Mouse (Mus musculus): ENCODE results near the gene Foxo1. TPM values are rescaled to one million over a fixed set of nuclear protein-coding genes. Genes with fewer than 3 reads are reported as not detected.

Foxo1 gene
- polyA plus RNA-seq, 1 experiment, result 10.7 TPM

GRCm38 (mm10) chr3:52280681-52281080 is 12.5 kb downstream of the Foxo1 start:
- no peak overlapping the region for H3K27ac ChIP-seq (replicated peaks; ENCODE audit: low read depth, low read length)
- no peak overlapping the region for H3K4me3 ChIP-seq (ENCODE audit: insufficient read depth, low read depth, low read length)
- peaks cover 24% of the 10 kb centered on the region for H3K4me1 ChIP-seq (ENCODE audit: control insufficient read depth, insufficient read depth, insufficient read length, low read length)

DNA sequence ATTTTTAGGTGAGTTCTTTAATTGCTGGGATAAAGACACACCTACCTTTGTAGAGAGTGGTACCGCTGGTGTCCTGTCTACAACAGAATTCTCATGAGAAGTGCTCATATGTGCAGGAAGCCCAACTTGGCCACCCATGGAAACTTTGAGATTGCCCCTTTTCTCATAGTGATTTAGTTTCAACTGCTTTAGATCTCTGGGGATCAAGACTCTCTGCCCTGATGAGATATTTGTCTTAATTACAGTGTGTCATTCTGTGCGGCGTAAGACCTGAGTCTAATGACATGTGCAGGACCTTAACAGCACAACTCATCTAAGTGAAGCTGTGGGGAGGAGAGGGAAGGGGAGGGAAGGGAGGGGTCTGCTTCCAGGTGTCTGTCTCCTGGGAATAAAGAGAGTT is 13.7 kb downstream of the Foxo1 start:
- no peak overlapping the region for H3K27ac ChIP-seq (replicated peaks; ENCODE audit: low read depth, low read length)
- no peak overlapping the region for H3K4me3 ChIP-seq (ENCODE audit: insufficient read depth, low read depth, low read length)
- H3K4me1 ChIP-seq (ENCODE audit: control insufficient read depth, insufficient read depth, insufficient read length, low read length), result peaks cover 24% of the 10 kb centered on the region

GRCm38 (mm10) chr3:52282369-52282768 is 14.2 kb downstream of the Foxo1 start:
- Histone ChIP-seq H3K4me3 (ENCODE audit: insufficient read depth, low read depth, low read length) (no peak overlapping the region), H3K27ac (replicated peaks; ENCODE audit: low read depth, low read length) (no peak overlapping the region), H3K4me1 (ENCODE audit: control insufficient read depth, insufficient read depth, insufficient read length, low read length) (peaks cover 24% of the 10 kb centered on the region)

GRCm38 (mm10) chr3:52283521-52283920 is 15.4 kb downstream of the Foxo1 start:
- H3K4me1 ChIP-seq (ENCODE audit: control insufficient read depth, insufficient read depth, insufficient read length, low read length), result peaks cover 17% of the 10 kb centered on the region
- H3K27ac ChIP-seq (replicated peaks; ENCODE audit: low read depth, low read length), result no peak overlapping the region
- no peak overlapping the region for H3K4me3 ChIP-seq (ENCODE audit: insufficient read depth, low read depth, low read length)

GRCm38 (mm10) chr3:52290811-52291210 is 22.7 kb downstream of the Foxo1 start:
- H3K4me3 ChIP-seq (ENCODE audit: insufficient read depth, low read depth, low read length), result no peak overlapping the region
- H3K27ac ChIP-seq (replicated peaks; ENCODE audit: low read depth, low read length), result 0 out of 2 replicates have a peak overlapping the region, but pooled peaks have one; percentile 2
- peaks cover 28% of the 10 kb centered on the region for H3K4me1 ChIP-seq (ENCODE audit: control insufficient read depth, insufficient read depth, insufficient read length, low read length)

DNA sequence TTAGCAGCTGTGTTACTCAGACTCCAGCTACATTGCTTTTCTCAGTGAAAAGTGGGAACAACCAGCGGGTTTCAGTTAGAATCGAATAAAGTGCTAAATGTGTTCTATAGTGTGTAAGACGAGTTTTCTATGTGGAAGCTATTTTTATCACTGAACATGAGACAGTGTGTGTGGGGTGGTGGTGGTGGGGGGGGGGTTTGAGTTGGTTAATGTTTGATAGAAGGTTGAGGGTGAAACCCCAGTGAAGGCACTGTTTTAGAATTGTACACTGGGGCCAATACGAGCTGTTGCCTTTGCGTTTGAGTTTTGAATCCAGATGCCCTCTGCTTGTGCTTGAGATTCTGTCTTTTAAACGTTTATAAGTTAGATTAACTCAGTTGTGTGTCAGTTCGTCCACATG is 24.4 kb downstream of the Foxo1 start:
- no peak overlapping the region for H3K27ac ChIP-seq (replicated peaks; ENCODE audit: low read depth, low read length)

DNA sequence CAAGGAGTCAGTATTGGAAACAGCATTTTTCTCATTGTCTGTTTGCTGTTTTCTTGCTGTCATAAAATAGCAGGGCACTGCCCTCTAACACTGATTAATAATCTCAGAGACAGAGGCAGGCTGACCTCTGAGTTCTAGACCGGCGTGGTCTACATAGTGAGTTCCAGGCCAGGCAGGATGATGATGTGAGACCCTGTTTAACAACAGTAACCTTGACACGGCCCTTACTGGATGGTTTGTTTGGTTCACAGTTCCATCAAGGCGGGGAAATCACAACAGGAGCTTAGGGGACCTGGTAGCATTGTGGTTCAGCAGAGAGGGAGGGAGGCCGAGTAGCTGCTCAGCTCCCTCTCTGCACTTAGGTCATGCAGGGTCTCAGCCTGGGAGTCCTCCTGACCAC is 25.8 kb downstream of the Foxo1 start:
- peaks cover 47% of the 10 kb centered on the region for H3K4me1 ChIP-seq (ENCODE audit: control insufficient read depth, insufficient read depth, insufficient read length, low read length)
- H3K27ac ChIP-seq (replicated peaks; ENCODE audit: low read depth, low read length), result no peak overlapping the region
- no peak overlapping the region for H3K4me3 ChIP-seq (ENCODE audit: insufficient read depth, low read depth, low read length)

More for the DNA sequence above, 24.4 kb downstream of the Foxo1 start:
- peaks cover 35% of the 10 kb centered on the region for H3K4me1 ChIP-seq (ENCODE audit: control insufficient read depth, insufficient read depth, insufficient read length, low read length)
- H3K4me3 ChIP-seq (ENCODE audit: insufficient read depth, low read depth, low read length), result no peak overlapping the region

DNA sequence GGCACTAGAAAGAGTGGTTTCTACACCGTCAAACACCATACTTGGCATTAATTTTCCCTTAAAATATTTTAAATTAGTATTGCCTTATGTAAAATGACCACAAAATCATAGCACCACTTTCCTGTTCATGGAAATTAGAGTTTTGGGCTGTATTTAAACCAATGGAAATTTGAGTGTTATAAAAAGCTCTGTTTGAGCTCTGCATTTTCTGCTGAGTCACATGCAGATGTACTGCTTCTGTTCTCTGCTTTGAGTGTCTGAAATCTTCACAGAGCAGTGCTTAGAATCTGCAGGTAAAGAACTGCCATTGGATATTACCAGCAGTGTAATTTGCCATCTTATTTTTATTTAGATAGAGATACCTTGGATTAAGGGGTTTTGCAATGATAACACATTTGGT is 27.6 kb downstream of the Foxo1 start:
- Histone ChIP-seq H3K4me1 (ENCODE audit: control insufficient read depth, insufficient read depth, insufficient read length, low read length) (peaks cover 59% of the 10 kb centered on the region), H3K4me3 (ENCODE audit: insufficient read depth, low read depth, low read length) (no peak overlapping the region), H3K27ac (replicated peaks; ENCODE audit: low read depth, low read length) (no peak overlapping the region)

DNA sequence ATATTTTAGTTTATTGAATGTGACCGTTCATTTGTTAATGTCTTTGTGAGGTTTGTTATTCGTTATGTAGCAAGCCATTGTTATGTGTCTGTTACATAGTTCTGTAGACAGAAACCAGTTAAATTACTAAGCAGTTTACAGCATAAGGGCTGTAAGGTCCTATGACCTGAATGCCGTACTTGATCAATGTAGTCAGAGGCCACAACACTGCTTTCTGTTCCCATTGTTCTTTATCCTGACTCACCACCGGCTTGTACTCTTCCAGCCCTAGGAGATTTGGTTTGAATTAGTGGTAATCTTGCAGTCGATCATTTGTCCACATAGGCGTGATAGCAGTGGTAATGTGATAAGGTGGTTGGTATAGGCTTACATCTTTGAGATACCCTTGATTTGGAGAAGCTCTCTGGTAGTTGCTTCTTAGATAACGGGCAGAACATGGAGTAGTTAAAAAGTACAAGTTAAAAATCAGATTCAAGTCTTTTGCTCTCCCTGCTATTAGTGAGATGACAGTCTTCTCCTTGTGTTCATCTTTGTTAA is 28.2 kb downstream of the Foxo1 start:
- Histone ChIP-seq H3K4me3 (ENCODE audit: insufficient read depth, low read depth, low read length) (no peak overlapping the region), H3K4me1 (ENCODE audit: control insufficient read depth, insufficient read depth, insufficient read length, low read length) (peaks cover 60% of the 10 kb centered on the region)

GRCm38 (mm10) chr3:52297291-52298018 is 29.3 kb downstream of the Foxo1 start:
- H3K4me1 ChIP-seq (ENCODE audit: control insufficient read depth, insufficient read depth, insufficient read length, low read length), result peaks cover 57% of the 10 kb centered on the region
- H3K27ac ChIP-seq (replicated peaks; ENCODE audit: low read depth, low read length), result no peak overlapping the region

More for the DNA sequence above, 28.2 kb downstream of the Foxo1 start:
- no peak overlapping the region for H3K27ac ChIP-seq (replicated peaks; ENCODE audit: low read depth, low read length)

GRCm38 (mm10) chr3:52298683-52299082 is 30.5 kb downstream of the Foxo1 start:
- Histone ChIP-seq H3K27ac (replicated peaks; ENCODE audit: low read depth, low read length) (no peak overlapping the region), H3K4me3 (ENCODE audit: insufficient read depth, low read depth, low read length) (no peak overlapping the region), H3K4me1 (ENCODE audit: control insufficient read depth, insufficient read depth, insufficient read length, low read length) (peaks cover 57% of the 10 kb centered on the region)

More at GRCm38 (mm10) chr3:52297291-52298018, 29.3 kb downstream of the Foxo1 start:
- no peak overlapping the region for H3K4me3 ChIP-seq (ENCODE audit: insufficient read depth, low read depth, low read length)

- Histone ChIP-seq H3K27ac (replicated peaks; ENCODE audit: low read depth, low read length) (0 out of 2 replicates have a peak overlapping the region, but pooled peaks have one; percentile 5), H3K4me3 (ENCODE audit: insufficient read depth, low read depth, low read length) (no peak overlapping the region), H3K4me1 (ENCODE audit: control insufficient read depth, insufficient read depth, insufficient read length, low read length) (peaks cover 54% of the 10 kb centered on the region)
These were observed 31.2 kb downstream of the Foxo1 start for GRCm38 (mm10) chr3:52299376-52299775.

DNA sequence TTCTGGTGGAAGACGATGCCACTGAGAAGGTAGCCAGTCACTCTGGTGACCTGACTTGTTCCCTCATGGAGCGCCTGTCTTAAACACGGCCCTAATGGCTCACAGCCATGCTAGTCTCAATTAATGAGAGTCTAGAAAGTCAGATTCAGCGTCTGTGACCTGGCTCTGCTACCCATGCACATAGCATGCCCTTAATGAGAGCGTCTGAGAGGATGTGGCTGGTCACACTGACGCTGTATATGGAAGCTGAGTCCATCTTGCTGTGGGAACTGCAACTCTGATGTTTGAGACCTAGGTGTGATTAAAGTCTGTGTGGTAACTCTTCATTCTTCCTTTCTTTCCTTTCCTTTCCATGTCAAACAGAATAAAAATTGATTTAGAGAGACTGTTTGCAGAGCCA is 32.4 kb downstream of the Foxo1 start:
- H3K4me1 ChIP-seq (ENCODE audit: control insufficient read depth, insufficient read depth, insufficient read length, low read length), result peaks cover 52% of the 10 kb centered on the region
- no peak overlapping the region for H3K4me3 ChIP-seq (ENCODE audit: insufficient read depth, low read depth, low read length)
- no peak overlapping the region for H3K27ac ChIP-seq (replicated peaks; ENCODE audit: low read depth, low read length)

GRCm38 (mm10) chr3:52303301-52303700 is 35.2 kb downstream of the Foxo1 start:
- Histone ChIP-seq H3K4me1 (ENCODE audit: control insufficient read depth, insufficient read depth, insufficient read length, low read length) (peaks cover 46% of the 10 kb centered on the region), H3K4me3 (ENCODE audit: insufficient read depth, low read depth, low read length) (no peak overlapping the region), H3K27ac (replicated peaks; ENCODE audit: low read depth, low read length) (no peak overlapping the region)

DNA sequence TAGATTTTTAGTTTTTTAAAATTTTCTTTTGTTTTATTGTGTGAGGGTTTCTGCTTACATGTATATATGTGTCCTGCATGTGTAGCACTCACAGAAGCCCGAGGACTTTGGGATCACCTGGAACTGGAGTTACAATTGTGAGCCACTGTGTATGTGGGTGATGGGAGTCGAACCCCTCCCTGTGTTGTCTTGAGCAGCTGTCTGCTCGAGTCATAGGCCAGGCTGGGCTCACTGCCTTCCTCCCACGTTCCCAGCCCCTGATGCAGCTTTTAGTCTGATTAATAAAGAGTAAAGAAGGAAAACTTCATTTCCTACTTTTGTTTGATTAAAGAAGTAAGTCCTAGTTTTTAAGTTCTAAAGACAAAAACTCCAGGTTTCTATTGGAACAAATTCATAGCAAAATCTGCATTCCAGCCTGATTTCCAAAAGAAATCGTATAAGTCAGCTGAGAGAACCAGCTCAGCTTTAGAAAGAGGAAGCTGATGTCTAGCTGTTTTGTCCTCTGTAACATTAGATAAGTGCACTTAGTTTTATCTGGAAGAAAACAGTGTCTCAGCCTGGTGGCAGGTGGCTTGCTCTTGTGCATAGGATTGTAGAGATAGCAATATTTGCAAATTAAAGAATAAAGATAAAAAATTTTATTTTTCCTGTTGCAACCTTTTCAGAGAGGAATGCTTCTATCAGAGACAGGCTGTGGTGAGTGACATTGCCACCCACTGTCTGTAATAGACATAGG is 40.6 kb downstream of the Foxo1 start:
- Histone ChIP-seq H3K4me3 (ENCODE audit: insufficient read depth, low read depth, low read length) (no peak overlapping the region), H3K27ac (replicated peaks; ENCODE audit: low read depth, low read length) (no peak overlapping the region), H3K4me1 (ENCODE audit: control insufficient read depth, insufficient read depth, insufficient read length, low read length) (peaks cover 25% of the 10 kb centered on the region)

Measured in brown adipose tissue, adult 24 weeks (tissue).